Mouse (Mus musculus) CD4-positive naive resting alpha-beta T cell, adult 57 days (primary cell): ENCODE data around the gene Cited2. TPM values are rescaled to one million over a fixed set of nuclear protein-coding genes. Genes with fewer than 3 reads are reported as not detected.

Experiments
- total RNA-seq: library from RNA; stranded (reverse); gene quantifications from one replicate; pipeline ENCODE4 v1.2.4, GENCODE M21; 2023

Cited2 gene
- total RNA-seq: 115 TPM

DNA sequence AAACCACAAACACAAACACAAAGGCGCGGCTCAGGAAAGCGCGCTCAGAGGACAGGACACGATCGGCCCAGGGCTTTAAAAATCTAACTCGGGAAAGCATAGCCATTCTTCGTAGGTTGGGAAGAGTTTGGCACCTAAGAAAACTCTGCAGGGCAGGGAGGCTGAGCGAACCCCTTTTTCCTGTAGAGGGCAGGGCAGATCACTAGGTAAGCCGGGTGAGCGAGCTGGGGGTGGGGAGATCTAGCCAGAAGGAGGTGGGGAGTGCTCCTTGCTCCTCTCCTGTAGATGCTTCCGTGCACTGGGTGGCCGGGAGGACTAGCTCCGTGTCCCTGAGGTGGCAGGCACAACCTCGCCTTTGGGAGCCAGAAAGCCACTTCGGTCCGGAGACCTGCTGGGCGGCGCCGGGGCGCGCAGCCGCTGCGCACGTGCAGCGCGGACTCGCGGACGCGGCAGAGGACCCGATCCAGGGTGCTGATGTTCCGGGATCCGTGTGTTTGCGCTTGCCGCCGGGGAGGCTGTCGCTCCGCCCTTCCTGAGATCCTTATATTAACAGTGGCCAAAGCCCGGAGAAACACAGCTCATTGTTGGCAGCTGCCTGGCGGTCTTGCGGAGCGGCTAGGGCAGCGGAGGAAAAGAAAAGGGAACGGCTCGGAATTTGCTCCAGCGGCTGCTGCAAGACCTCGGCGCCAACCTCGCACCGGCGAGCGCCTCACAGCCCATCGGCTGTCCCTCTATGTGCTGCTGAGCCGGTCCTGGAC lies at the start of gene Cited2:
TSS of gene Cited2 (plus strand) at position 566 of the 758 bp plus-strand sequence.

Other genes with a start within 250 kb of the Cited2 start
- not detected for gene Txlnb, start 73.0 kb downstream of the Cited2 start, total RNA-seq
- 104 TPM for gene Heca, start 224.8 kb downstream of the Cited2 start, total RNA-seq